Mouse (Mus musculus): ENCODE data around the gene Cwc25. TPM values are rescaled to one million over a fixed set of nuclear protein-coding genes. Genes with fewer than 3 reads are reported as not detected.

Cwc25 gene
- polyA plus RNA-seq, 1 experiment = 3.7 TPM

DNA sequence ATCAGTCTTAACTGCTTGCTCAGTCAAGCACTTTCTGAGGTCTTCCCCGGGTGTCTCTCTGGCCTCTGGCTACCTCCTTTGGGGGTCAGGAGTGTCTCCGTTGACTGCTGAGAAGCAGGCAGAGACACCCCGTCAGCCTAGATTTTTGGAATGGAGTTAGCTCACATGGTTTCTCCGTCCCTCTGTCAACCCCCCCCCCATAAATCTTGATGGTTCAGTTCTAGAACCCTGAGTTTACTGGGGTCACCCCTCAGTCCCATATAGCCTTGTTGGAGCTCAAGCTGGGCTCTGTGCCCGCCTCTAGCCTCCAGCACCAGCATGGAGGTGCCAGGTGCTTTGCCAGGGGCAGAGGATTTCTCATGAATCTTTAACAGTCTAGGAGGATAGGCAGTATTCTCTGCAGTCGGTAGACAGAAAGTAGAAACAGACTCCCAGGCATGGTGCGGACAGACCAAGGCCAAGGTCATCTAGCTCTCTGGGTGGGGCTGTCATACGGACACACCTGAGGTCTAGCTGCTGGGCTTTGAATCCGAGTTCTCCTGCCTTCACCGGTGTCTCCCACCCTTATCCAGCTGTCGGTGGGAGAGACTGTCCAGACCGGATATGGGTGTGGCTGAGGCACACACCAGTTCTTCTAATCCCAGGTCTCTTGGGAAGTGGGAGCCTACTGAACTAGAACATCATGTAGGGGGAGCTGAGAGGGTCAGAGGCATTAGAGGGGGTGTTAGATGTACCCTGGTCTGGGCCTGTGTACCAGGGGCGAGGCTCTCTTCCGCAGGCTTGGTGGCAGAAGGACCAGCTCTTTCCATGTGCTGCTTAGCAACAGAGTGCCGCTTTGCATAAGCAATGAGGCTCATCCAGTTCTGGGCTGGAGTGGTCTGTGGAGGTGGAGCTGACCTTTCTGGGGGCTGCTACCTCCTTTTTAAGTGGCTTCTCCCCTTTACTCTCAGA, 39.6 kb upstream of the Cwc25 start:
- H3K4me1 ChIP-seq (ENCODE audit: control insufficient read depth, insufficient read depth, insufficient read length, low read length) = peaks cover 66% of the 10 kb centered on the region
- peaks cover 38% of the 10 kb centered on the region for H3K36me3 ChIP-seq (ENCODE audit: control insufficient read depth, insufficient read depth, low read length)
- TF ChIP-seq POLR2A (IDR thresholded peaks at IDR 0.05; ENCODE audit: low read depth, low read length) = no peak
- TF ChIP-seq CTCF (IDR thresholded peaks at IDR 0.05; ENCODE audit: extremely low read depth, insufficient read length, insufficient replicate concordance, low read depth, low read length) = no peak
- H3K27me3 ChIP-seq (ENCODE audit: control insufficient read depth, insufficient read depth, low read length) = no peaks in the 10 kb centered on the region
- WGBS = 32% methylated on average over 15 of the region's 15 CpGs
- peak overlapping the region; percentile 26 for H3K4me3 ChIP-seq (ENCODE audit: low read depth, low read length)
- peak overlapping the region; percentile 23 for H3K27ac ChIP-seq (ENCODE audit: insufficient read depth, low read depth, low read length)

DNA sequence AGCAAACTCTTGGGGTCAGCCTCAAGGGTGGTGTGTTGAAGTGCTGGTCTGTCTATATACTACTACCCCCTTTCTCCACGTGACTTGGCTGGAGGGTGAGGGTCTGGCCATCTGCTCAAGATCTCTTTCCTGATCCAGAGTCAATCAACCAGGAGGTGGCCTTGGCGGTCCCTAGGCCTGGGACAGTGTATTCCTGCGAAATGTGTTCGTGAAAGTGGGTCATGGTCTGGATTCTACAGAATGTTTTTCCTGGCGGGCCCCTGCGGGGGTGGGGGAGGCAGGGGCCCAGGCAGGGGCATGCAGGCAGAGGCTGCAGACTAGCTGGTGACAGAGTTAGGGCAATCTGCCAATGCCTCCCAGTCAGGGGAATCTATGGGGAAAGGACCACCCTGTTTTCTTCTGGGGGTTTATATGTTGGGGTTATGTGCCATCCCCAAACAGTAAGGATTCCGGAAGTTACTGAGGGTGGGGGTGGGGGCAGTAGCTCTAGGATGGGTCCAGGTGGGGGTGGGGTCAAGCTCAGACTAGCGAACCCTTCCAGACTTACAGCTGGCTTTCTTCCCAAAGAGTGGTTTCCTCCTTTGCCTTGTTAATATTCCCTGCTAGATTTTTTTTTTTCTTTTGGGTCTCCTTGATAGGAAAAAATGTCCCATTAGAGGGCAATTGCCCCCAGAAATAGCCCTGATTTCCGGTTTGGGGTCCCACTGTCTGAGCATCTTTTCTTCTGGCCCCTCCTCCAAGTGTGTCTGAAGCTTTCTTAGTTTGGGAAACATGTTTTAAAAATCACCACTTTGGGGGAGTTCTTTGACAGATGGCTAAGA, 38.7 kb upstream of the Cwc25 start:
- Histone ChIP-seq H3K4me3 (ENCODE audit: low read depth, low read length) (no peak overlapping the region), H3K4me1 (ENCODE audit: control insufficient read depth, insufficient read depth, insufficient read length, low read length) (peaks cover 63% of the 10 kb centered on the region), H3K36me3 (ENCODE audit: control insufficient read depth, insufficient read depth, low read length) (peaks cover 35% of the 10 kb centered on the region), H3K27me3 (ENCODE audit: control insufficient read depth, insufficient read depth, low read length) (no peaks in the 10 kb centered on the region), H3K27ac (ENCODE audit: insufficient read depth, low read depth, low read length) (peak overlapping the region; percentile 23)
- no peak for TF ChIP-seq CTCF (IDR thresholded peaks at IDR 0.05; ENCODE audit: extremely low read depth, insufficient read length, insufficient replicate concordance, low read depth, low read length)
- 24% methylated on average over 9 of the region's 9 CpGs for WGBS

DNA sequence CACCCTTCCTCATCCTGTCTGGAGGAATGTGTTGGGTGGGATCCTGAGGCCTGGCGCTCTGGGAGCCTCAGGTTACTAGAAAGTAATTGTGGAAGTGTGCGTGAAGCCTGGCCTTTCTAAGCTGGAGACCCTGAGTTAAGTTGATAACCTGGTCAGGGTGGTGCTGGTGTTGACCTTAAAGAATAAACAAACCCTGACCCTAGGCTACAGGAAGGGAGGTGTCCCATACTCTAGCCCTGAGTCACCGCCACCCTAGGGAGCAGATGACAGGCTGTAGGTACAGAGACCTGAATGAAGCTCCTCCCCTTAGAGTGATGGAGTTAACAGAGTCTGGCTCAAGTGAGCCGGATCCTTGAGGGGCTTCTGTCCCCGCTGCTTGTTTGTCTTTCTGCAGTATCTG, 37.5 kb upstream of the Cwc25 start:
- WGBS = 55% methylated on average over 5 of the region's 5 CpGs
- Histone ChIP-seq H3K36me3 (ENCODE audit: control insufficient read depth, insufficient read depth, low read length) (peaks cover 26% of the 10 kb centered on the region), H3K4me3 (ENCODE audit: low read depth, low read length) (peak overlapping the region; percentile 18; the same call in 1 of the 2 replicates), H3K27ac (ENCODE audit: insufficient read depth, low read depth, low read length) (peak overlapping the region; percentile 60), H3K4me1 (ENCODE audit: control insufficient read depth, insufficient read depth, insufficient read length, low read length) (peaks cover 52% of the 10 kb centered on the region), H3K27me3 (ENCODE audit: control insufficient read depth, insufficient read depth, low read length) (no peaks in the 10 kb centered on the region)
- TF ChIP-seq CTCF (IDR thresholded peaks at IDR 0.05; ENCODE audit: extremely low read depth, insufficient read length, insufficient replicate concordance, low read depth, low read length) (no peak), POLR2A (IDR thresholded peaks at IDR 0.05; ENCODE audit: low read depth, low read length) (no peak)

DNA sequence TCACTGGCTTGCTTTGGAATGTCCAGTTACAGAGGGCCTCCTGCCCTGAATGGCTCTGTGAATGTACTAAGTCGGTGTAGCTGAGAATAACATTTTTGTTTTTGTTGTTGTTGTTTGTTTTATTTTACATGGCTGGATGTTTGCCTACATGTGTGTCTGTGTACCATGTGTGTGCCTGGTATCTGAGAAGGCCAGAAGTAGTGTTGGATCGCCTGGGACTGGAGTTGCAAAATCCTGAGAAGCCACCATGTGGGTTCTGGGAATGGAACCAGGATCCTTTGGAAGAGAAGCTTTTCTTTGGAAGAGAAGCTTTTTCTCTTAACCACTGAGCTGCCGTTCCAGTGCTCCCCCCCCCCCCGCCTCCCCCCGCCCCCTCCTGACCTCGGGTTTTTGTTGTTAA, 36.1 kb upstream of the Cwc25 start:
- TF ChIP-seq CTCF (IDR thresholded peaks at IDR 0.05; ENCODE audit: extremely low read depth, insufficient read length, insufficient replicate concordance, low read depth, low read length) (no peak), POLR2A (IDR thresholded peaks at IDR 0.05; ENCODE audit: low read depth, low read length) (no peak)
- H3K27ac ChIP-seq (ENCODE audit: insufficient read depth, low read depth, low read length) = peak overlapping the region; percentile 99
- H3K4me1 ChIP-seq (ENCODE audit: control insufficient read depth, insufficient read depth, insufficient read length, low read length) = peaks cover 46% of the 10 kb centered on the region
- no peak overlapping the region for H3K4me3 ChIP-seq (ENCODE audit: low read depth, low read length)
- WGBS = 33% methylated on average over 6 of the region's 6 CpGs
- peaks cover 13% of the 10 kb centered on the region for H3K36me3 ChIP-seq (ENCODE audit: control insufficient read depth, insufficient read depth, low read length)
- H3K27me3 ChIP-seq (ENCODE audit: control insufficient read depth, insufficient read depth, low read length) = no peaks in the 10 kb centered on the region

DNA sequence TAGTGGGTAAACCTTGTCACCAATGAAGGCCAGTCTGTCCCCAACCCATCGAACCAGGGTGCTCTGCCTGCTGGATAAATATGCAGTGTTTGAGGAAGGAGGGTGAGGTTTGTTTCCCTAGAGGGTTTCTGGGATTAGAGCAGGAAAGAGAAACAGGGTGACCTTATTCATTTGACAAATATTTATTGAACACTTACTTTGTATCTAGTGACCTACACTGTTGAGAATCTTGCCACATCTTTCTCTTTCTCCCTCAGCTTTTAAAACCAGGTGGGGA, 35.8 kb upstream of the Cwc25 start:
- H3K4me3 ChIP-seq (ENCODE audit: low read depth, low read length) = peak overlapping the region; percentile 95
- TF ChIP-seq CTCF (IDR thresholded peaks at IDR 0.05; ENCODE audit: extremely low read depth, insufficient read length, insufficient replicate concordance, low read depth, low read length) = no peak
- TF ChIP-seq POLR2A (IDR thresholded peaks at IDR 0.05; ENCODE audit: low read depth, low read length) = no peak
- WGBS = 10% methylated on average over 1 of the region's 1 CpGs
- H3K36me3 ChIP-seq (ENCODE audit: control insufficient read depth, insufficient read depth, low read length) = peaks cover 11% of the 10 kb centered on the region
- peaks cover 46% of the 10 kb centered on the region for H3K4me1 ChIP-seq (ENCODE audit: control insufficient read depth, insufficient read depth, insufficient read length, low read length)
- H3K27ac ChIP-seq (ENCODE audit: insufficient read depth, low read depth, low read length) = peak overlapping the region; percentile 99
- H3K27me3 ChIP-seq (ENCODE audit: control insufficient read depth, insufficient read depth, low read length) = no peaks in the 10 kb centered on the region

DNA sequence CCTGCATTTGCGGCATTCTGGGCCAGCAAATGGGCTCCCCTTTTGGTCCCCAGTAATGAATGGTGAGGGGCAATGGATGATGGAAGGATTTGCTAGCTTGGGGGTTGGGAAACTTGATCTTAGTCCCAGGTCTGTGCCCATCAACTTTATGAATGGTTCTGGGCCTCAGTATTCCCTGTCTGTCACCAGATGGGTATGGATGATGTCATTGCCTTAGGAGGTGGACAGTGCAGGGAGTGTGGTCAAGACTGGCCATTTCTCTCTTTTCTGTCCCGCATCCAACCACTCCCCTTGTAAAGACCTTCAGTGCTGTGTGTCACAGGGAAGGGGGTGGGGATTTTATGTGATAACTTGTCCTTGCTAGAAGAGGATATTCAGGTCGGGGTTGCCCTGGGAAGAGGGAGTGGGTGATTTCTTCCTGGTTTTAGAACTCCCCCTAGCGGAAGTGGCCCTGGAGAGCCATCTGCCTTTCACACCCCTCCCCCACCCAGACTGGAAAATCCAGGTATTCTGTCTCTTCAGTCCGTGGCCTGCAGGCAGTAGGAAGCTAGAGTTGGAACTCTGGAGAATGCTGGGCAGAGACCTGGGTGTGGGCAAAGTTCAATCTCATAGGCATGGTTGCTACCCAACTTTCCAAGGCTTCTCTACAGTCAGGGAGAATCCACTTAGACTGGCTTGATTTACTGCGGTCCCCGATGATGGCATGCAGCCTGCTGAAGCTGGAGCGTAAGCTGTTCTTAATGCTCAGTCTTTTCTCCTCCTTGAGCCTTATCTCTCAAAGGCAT, 35.2 kb upstream of the Cwc25 start:
- Histone ChIP-seq H3K27ac (ENCODE audit: insufficient read depth, low read depth, low read length) (peak overlapping the region; percentile 99), H3K4me1 (ENCODE audit: control insufficient read depth, insufficient read depth, insufficient read length, low read length) (peaks cover 42% of the 10 kb centered on the region), H3K36me3 (ENCODE audit: control insufficient read depth, insufficient read depth, low read length) (peaks cover 6% of the 10 kb centered on the region; the same call in 1 of the 2 replicates), H3K4me3 (ENCODE audit: low read depth, low read length) (peak overlapping the region; percentile 95), H3K27me3 (ENCODE audit: control insufficient read depth, insufficient read depth, low read length) (no peaks in the 10 kb centered on the region)
- 15% methylated on average over 8 of the region's 8 CpGs for WGBS
- peak; percentile 67; the same call in 1 of the 2 replicates for TF ChIP-seq CTCF (IDR thresholded peaks at IDR 0.05; ENCODE audit: extremely low read depth, insufficient read length, insufficient replicate concordance, low read depth, low read length)
- no peak for TF ChIP-seq POLR2A (IDR thresholded peaks at IDR 0.05; ENCODE audit: low read depth, low read length)
